Mouse (Mus musculus): ENCODE measurements around the gene Ttc27. TPM values are rescaled to one million over a fixed set of nuclear protein-coding genes. Genes with fewer than 3 reads are reported as not detected.

Gene Ttc27
- total RNA-seq, 2 experiments from 2014 or later = 21.9 to 29.4 TPM

DNA sequence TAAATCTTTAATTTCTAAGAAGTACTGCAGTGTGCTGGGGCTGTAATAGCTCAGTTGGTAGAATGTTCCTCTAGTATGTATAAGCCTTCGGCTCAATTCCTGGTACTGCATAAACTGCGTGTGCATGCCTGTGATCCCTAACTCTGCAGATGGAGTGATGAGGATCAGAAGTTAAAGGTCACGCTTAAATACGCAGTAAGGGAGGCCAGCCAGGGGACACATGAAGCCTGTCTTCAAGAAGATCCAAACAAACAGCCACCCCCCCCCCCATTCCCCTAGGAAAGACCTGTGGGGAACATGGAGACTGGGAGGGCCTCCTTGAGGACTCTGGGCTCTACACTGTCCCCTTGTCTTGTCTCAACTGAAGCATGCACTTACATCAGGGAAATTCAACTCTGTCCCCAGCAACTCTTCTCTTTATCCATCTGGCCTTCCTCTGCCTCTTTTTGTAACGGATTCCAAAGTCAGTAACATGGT lies 36.1 kb downstream of the Ttc27 start:
- TF ChIP-seq CTCF (IDR thresholded peaks at IDR 0.05) = no peak
- no peak for DNase-seq (ENCODE audit: extremely low spot score in 1 of 2, low spot score in 2 of 2)
- Histone ChIP-seq H3K27ac (no peak overlapping the region), H3K4me3 (no peak overlapping the region)
- intact Hi-C loops (cut with DNase I) = no loop called here

DNA sequence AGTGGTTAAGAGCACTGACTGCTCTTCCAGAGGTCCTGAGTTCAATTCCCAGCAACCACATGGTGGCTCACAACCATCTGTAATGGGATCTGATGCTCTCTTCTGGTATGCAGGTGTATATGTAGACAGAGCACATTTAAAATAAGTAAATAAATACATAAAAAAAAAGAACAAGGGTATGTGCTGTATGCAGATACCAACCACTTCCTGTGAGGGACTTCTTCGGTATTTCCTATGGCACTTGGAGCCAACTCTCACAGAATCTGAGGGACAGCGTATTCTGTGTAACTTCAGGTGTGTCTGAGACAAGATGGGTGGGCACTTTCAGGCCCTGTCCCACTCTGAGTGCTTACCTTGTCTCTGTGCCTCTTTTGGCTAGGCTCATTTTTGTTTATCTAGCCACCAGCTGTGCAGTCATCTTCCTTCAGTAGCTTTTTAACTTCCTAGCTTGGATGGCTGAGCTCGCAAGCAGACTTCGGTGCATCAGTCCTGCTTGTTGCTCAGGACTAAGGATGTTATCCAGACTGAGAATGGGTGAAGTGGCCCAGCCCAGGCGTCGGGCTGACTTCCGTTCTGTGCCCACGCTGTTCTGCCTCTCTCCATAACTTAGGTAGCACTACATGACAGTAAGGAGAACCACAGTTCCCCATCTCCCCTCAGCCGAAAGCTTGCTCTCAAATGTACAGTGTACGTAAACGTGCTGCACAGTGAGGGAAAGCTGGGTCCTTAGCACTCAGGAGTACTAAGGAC lies 37.0 kb downstream of the Ttc27 start:
- TF ChIP-seq CTCF (IDR thresholded peaks at IDR 0.05) = no peak
- Histone ChIP-seq H3K27ac (no peak overlapping the region), H3K4me3 (no peak overlapping the region)
- intact Hi-C loops (cut with DNase I) = no loop called here
- DNase-seq (ENCODE audit: extremely low spot score in 1 of 2, low spot score in 2 of 2) = no peak

DNA sequence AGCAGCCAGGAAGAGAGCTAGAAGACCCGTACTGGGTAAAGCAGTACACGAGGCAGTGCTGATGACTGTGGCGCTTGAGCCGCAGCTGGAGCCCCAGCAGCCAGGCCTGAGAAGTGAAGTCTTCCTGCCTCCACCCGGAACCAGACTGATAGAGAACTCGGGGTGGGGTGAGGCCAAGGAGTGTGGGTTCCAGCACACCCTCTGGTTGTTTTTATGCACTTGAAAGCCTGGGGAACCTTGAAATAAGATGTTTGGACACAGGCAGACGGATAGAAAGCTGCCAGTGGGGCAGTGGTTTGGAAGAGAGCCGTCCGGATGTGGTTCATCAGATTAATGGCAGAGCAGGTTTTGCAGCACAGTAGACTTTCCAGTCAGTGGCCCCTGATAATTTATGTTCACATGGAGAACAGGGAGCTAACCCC lies 51.9 kb downstream of the Ttc27 start:
- no peak overlapping the region for H3K27ac ChIP-seq
- no peak overlapping the region for H3K4me3 ChIP-seq
- intact Hi-C loops (cut with DNase I) = no loop called here
- DNase-seq (ENCODE audit: extremely low spot score in 1 of 2, low spot score in 2 of 2) = no peak
- no peak for TF ChIP-seq CTCF (IDR thresholded peaks at IDR 0.05)

DNA sequence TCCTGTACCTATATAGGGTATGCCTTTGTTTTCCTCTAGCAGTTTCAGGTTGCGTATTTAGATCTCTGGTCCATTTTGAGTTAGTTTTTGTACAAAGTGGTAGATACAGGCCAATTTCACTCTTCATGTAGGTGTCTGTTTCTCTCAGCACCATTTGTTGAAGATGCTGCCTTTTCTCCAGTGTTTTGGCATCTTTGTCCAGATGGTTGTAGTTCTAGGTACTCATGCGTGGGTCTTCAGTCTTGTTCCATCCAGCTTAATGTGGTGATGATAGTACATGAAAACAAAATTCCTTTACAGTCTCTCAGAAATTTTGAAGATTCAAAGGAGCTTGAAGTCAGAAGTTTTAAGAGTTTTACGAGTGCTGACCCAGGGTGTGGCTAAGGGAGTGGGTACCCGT lies 54.8 kb downstream of the Ttc27 start:
- TF ChIP-seq CTCF (IDR thresholded peaks at IDR 0.05) = no peak
- intact Hi-C loops (cut with DNase I) = no loop called here

DNA sequence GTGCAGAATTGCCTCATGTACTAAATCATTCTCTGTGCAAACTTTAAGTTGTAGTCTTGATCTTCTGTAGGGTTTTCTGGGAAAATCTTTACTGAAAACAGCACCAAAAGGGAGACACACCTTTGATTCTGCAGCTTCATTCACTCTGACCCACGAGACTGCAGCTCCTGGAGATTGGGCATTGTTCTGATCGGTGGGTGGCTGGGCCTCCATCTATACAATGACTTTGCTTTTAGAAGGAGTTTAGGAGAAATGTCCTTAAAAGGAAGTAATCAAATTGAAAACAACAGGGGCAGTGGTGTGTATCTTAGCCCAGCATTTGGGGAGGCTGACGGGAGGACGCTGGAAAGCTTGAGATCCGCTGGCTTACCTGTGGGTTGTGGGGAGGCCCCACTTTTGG lies 56.0 kb downstream of the Ttc27 start:
- no peak for TF ChIP-seq CTCF (IDR thresholded peaks at IDR 0.05)
- Histone ChIP-seq H3K27ac (no peak overlapping the region), H3K4me3 (no peak overlapping the region)
- DNase-seq (ENCODE audit: extremely low spot score in 1 of 2, low spot score in 2 of 2) = no peak
- intact Hi-C loops (cut with DNase I) = no loop called here

More for the DNA sequence above, 54.8 kb downstream of the Ttc27 start:
- no peak overlapping the region for H3K27ac ChIP-seq
- H3K4me3 ChIP-seq = no peak overlapping the region
- DNase-seq (ENCODE audit: extremely low spot score in 1 of 2, low spot score in 2 of 2) = no peak

DNA sequence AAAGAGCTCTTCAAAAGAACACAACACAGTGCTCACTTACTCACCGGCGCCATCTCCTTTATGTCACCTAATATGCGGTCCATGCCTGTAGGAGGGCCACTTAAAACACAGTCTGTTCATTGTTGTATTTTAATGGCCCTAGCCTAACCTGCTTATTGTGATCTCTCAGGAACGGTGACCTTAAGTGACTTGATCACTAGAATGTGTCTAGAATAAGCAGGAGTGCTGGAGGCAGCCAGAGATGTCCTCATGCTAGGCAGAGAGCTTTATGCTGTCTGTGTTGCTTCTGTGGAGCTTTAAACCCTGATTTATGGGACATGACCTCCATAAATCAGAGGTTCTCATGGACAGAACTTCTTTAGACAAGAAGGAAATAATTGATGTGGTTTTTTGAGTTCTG lies 62.6 kb downstream of the Ttc27 start:
- H3K4me3 ChIP-seq = no peak overlapping the region
- no peak for TF ChIP-seq CTCF (IDR thresholded peaks at IDR 0.05)
- no peak for DNase-seq (ENCODE audit: extremely low spot score in 1 of 2, low spot score in 2 of 2)
- H3K27ac ChIP-seq = no peak overlapping the region
- intact Hi-C loops (cut with DNase I) = no loop called here

DNA sequence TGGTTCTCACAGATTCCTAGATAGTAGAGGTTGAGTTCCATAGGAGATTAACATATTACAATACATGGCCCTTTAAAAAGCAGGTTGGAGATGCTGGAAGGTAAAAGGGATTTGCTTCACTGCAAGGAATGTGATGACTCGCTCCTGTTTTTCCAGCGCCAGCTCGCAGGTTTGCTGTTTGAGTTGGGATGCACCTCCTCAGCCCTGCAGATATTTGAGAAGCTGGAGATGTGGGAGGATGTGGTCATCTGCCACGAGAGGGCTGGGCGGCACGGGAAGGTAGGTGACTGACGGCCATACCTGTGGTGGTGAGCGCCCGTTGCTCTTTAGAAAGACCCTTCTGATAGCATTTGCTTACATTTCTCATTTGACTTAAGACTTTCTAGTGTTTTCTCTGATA lies 63.1 kb downstream of the Ttc27 start:
- no peak overlapping the region for H3K27ac ChIP-seq
- intact Hi-C loops (cut with DNase I) = no loop called here
- no peak for TF ChIP-seq CTCF (IDR thresholded peaks at IDR 0.05)
- no peak overlapping the region for H3K4me3 ChIP-seq
- DNase-seq (ENCODE audit: extremely low spot score in 1 of 2, low spot score in 2 of 2) = no peak

DNA sequence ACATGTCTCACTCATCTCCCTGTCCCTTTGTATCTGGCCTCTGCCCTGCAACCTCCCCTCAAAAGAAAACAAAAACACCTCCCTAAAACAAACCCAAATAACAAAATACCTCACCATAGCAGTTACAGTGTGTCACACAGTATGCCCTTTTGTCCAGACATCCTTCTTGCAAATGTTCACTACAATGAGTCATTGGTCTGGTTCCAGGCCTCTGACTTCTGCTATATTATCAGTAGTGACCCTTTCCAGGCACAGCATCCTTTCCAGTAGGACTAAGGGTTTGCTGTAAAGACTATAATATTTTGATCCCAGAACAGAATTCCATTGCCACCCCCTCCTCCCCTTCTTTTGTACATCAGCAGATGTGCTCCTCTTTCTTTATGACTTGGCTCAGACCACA lies 64.4 kb downstream of the Ttc27 start:
- no peak overlapping the region for H3K4me3 ChIP-seq
- no peak for DNase-seq (ENCODE audit: extremely low spot score in 1 of 2, low spot score in 2 of 2)
- intact Hi-C loops (cut with DNase I) = no loop called here
- TF ChIP-seq CTCF (IDR thresholded peaks at IDR 0.05) = no peak
- H3K27ac ChIP-seq = no peak overlapping the region

DNA sequence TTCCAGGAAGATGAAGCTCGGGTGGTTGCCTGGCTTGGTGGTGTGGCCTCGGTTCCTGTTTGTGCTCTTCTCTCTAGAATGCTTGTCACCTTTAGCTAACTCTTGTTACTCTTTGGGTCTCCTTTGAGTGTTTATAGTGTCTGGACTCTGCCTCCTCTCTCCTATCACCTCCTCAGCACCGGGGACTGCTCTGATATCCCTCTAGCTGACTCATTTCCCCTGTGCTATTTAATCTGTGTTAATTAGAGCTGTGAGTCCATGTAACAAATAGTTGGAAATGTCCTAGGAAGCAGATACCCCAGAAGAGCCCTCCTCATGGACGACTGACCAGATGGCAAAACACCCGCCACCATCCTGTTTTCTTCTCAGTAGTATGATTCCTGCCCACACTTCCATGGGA lies 68.1 kb downstream of the Ttc27 start:
- no peak for TF ChIP-seq CTCF (IDR thresholded peaks at IDR 0.05)
- intact Hi-C loops (cut with DNase I) = no loop called here
- no peak overlapping the region for H3K4me3 ChIP-seq
- no peak for DNase-seq (ENCODE audit: extremely low spot score in 1 of 2, low spot score in 2 of 2)
- no peak overlapping the region for H3K27ac ChIP-seq

DNA sequence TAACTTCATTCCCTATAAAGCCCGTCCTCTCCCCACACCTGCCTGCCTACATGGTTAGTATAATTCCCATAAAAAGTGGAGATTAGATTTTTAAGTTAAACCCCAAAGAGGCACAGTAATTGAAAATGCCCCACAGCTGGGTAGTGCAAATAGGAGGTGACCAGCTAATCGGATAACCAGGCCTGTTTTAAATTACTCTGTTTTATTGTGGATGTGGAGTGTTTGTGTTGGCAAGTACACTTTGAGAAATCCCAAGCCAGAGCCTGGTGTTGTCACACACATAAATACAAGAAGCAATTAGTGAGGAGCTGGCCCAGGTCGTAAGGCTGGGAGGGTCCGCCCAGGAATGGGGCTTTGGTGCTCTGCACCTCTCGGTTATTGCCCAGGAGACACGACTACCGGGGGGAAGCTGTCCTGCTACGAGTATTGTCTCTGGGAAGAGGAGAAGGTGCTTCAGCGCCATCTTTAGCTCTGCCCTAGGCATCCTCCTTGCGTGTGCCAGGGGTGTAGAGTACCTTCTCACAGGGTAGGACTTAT lies 68.7 kb downstream of the Ttc27 start:
- no peak for DNase-seq (ENCODE audit: extremely low spot score in 1 of 2, low spot score in 2 of 2)
- intact Hi-C loops (cut with DNase I) = no loop called here

DNA sequence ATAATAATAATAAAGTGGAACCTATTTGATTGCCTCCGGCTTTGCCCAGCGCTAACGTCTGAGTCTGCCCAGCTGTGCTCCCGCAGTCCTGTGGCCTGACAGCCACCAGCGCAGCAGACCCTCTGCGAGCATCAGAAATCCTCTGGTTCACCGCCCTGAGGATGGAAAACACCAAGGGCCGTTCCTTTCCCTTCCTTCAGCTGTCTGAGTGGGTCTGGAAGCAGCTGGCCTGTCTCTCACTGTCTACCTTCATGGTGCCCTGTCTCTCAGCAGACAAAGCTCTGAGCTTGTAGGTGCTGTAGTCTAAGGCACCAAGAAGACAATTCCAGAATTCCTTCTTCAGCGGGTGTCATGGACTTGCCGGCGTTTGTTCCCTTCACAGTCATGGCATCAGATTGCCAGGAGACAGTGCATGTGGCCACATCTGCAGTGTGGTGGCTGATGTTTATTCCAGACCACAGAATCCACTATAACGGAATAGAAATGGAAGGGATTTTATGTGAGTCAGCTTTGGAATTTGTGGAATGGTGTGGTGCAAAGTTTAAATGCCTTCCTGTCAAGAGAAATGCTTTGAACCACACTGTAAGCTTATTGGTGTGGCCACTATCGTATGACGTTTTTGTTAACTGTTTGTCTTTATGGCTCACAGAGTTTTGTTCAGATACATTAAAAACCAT lies 78.6 kb downstream of the Ttc27 start:
- intact Hi-C loops (cut with DNase I) = no loop called here
- no peak for TF ChIP-seq CTCF (IDR thresholded peaks at IDR 0.05)

More for the DNA sequence above, 68.7 kb downstream of the Ttc27 start:
- no peak overlapping the region for H3K4me3 ChIP-seq
- no peak for TF ChIP-seq CTCF (IDR thresholded peaks at IDR 0.05)
- H3K27ac ChIP-seq = no peak overlapping the region

DNA sequence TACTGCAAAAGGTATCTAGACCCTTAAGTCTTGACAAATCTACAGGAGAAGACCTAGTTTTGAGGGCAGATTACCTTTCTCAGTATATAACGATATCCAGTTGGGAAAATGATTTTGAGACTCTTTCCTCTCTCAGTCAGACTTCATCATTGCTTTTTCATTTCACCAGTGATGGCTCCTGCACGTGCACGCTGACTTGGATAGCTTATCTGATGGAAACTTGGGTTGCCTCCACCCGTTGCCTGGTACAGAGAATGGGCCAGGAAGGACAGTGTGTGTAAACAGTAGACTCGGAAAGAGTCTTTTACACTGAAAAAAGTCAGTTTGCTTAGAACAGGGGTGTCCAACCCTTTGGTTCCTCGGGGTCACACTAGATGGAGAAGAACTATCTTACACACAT lies 82.3 kb downstream of the Ttc27 start:
- DNase-seq (ENCODE audit: extremely low spot score in 1 of 2, low spot score in 2 of 2) = no peak
- intact Hi-C loops (cut with DNase I) = no loop called here

More for the DNA sequence above, 78.6 kb downstream of the Ttc27 start:
- H3K27ac ChIP-seq = no peak overlapping the region
- no peak for DNase-seq (ENCODE audit: extremely low spot score in 1 of 2, low spot score in 2 of 2)
- H3K4me3 ChIP-seq = no peak overlapping the region

More for the DNA sequence above, 82.3 kb downstream of the Ttc27 start:
- H3K27ac ChIP-seq = no peak overlapping the region
- TF ChIP-seq CTCF (IDR thresholded peaks at IDR 0.05) = no peak
- no peak overlapping the region for H3K4me3 ChIP-seq

Data from left cerebral cortex, adult 2 months (tissue).